Mouse (Mus musculus) layer of hippocampus, postnatal 36 days (tissue): Measurements from ENCODE around the gene Ntn5. TPM values are rescaled to one million over a fixed set of nuclear protein-coding genes. Genes with fewer than 3 reads are reported as not detected.

Experiments
- DNase-seq, 2 experiments: peaks; one replicate each; pipeline ENCODE4 v3.0.0; 2022
- total RNA-seq, 2 experiments: library from RNA; stranded (reverse); gene quantifications; 2 replicates each; pipeline ENCODE4 v1.2.3; 2021

The Ntn5 gene
- total RNA-seq, 2 experiments from 2014 or later = 5.5 to 6.0 TPM

GRCm38 (mm10) chr7:45730727-45731431 lies 47.1 kb downstream of the Ntn5 start:
- DNase-seq = no peak

GRCm38 (mm10) chr7:45733477-45733876 lies 49.7 kb downstream of the Ntn5 start:
- no peak for DNase-seq

GRCm38 (mm10) chr7:45739162-45739763 lies 55.4 kb downstream of the Ntn5 start:
- peak; percentile 70 to 81 for DNase-seq

GRCm38 (mm10) chr7:45739820-45740219 lies 56.0 kb downstream of the Ntn5 start:
- DNase-seq = no peak

GRCm38 (mm10) chr7:45741308-45741707 lies 57.5 kb downstream of the Ntn5 start:
- DNase-seq = no peak

- peak in 1 of 2 experiments; percentile 40 for DNase-seq
Measured at GRCm38 (mm10) chr7:45741777-45742176, 58.0 kb downstream of the Ntn5 start.

- DNase-seq = peak; percentile 84
Measured at GRCm38 (mm10) chr7:45742338-45742737, 58.5 kb downstream of the Ntn5 start.

Other genes starting within 250 kb of the Ntn5 start
- 10 to 100 TPM; 14.5 to 18.6 TPM for gene Gys1, start 249.2 kb upstream of the Ntn5 start, total RNA-seq
- gene Ruvbl2, start 245.9 kb upstream of the Ntn5 start, total RNA-seq = 10 to 100 TPM; 33.0 to 39.9 TPM
- 100 to 1,000 TPM; 187 to 197 TPM for gene Ftl1, start 224.1 kb upstream of the Ntn5 start, total RNA-seq
- gene Bax, start 217.1 kb upstream of the Ntn5 start, total RNA-seq = 10 to 100 TPM; 73.5 to 80.8 TPM
- not detected for gene Tulp2, start 202.1 kb upstream of the Ntn5 start, total RNA-seq
- gene Gm45808, start 197.2 kb upstream of the Ntn5 start, total RNA-seq = 1 to 10 TPM in 1 of 2 experiments, not detected in 1; 2.5 TPM
- gene Dhdh, start 195.2 kb upstream of the Ntn5 start, total RNA-seq = 1 to 10 TPM; 3.1 to 3.9 TPM
- 10 to 100 TPM; 94.0 to 98.0 TPM for gene Nucb1, start 173.6 kb upstream of the Ntn5 start, total RNA-seq
- gene Ppp1r15a, start 157.8 kb upstream of the Ntn5 start, total RNA-seq = 10 to 100 TPM; 17.4 to 20.0 TPM
- gene Plekha4, start 157.7 kb upstream of the Ntn5 start, total RNA-seq = under 1 TPM; 0.77 to 0.86 TPM
- gene Hsd17b14, start 129.1 kb upstream of the Ntn5 start, total RNA-seq = under 1 TPM in 1 of 2 experiments, not detected in 1; 0.28 TPM
- gene Bcat2, start 113.9 kb upstream of the Ntn5 start, total RNA-seq = 10 to 100 TPM; 23.5 to 29.9 TPM
- gene Fgf21, start 68.5 kb upstream of the Ntn5 start, total RNA-seq = not detected
- not detected for gene Fut1, start 66.7 kb upstream of the Ntn5 start, total RNA-seq
- gene Izumo1, start 62.2 kb upstream of the Ntn5 start, total RNA-seq = not detected
- 1 to 10 TPM; 6.1 to 6.6 TPM for gene Rasip1, start 56.5 kb upstream of the Ntn5 start, total RNA-seq
- 1 to 10 TPM; 2.3 to 2.8 TPM for gene Mamstr, start 44.0 kb upstream of the Ntn5 start, total RNA-seq
- gene Fut2, start 17.6 kb upstream of the Ntn5 start, total RNA-seq = under 1 TPM in 1 of 2 experiments, not detected in 1; 0.18 TPM
- 1 to 10 TPM; 2.0 to 2.7 TPM for gene Sec1, start 10.4 kb downstream of the Ntn5 start, total RNA-seq
- 100 to 1,000 TPM; 191 to 217 TPM for gene Car11, start 15.8 kb downstream of the Ntn5 start, total RNA-seq
- 10 to 100 TPM; 49.8 to 51.5 TPM for gene Dbp, start 21.1 kb downstream of the Ntn5 start, total RNA-seq
- gene Rpl18, start 31.4 kb downstream of the Ntn5 start, total RNA-seq = 100 to 1,000 TPM; 372 to 375 TPM
- 10 to 100 TPM; 36.6 to 37.2 TPM for gene Sphk2, start 34.0 kb downstream of the Ntn5 start, total RNA-seq
- under 1 TPM; 0.12 to 0.13 TPM for gene Fam83e, start 37.2 kb downstream of the Ntn5 start, total RNA-seq
- not detected for gene Spaca4, start 41.8 kb downstream of the Ntn5 start, total RNA-seq
- 100 to 1,000 TPM; 285 to 298 TPM for gene Lmtk3, start 99.7 kb downstream of the Ntn5 start, total RNA-seq
- 1 to 10 TPM; 6.3 to 7.0 TPM for gene Sult2b1, start 100.6 kb downstream of the Ntn5 start, total RNA-seq
- 100 to 1,000 TPM; 138 to 150 TPM for gene Cyth2, start 130.6 kb downstream of the Ntn5 start, total RNA-seq
- 1 to 10 TPM; 1.6 to 2.4 TPM for gene Kcnj14, start 140.8 kb downstream of the Ntn5 start, total RNA-seq
- 10 to 100 TPM; 19.9 to 22.6 TPM for gene Grwd1, start 146.9 kb downstream of the Ntn5 start, total RNA-seq
- gene Kdelr1, start 188.8 kb downstream of the Ntn5 start, total RNA-seq = 10 to 100 TPM; 72.4 to 74.2 TPM
- gene Grin2d, start 194.4 kb downstream of the Ntn5 start, total RNA-seq = 10 to 100 TPM; 10.9 to 11.4 TPM
- not detected for gene Syngr4, start 212.7 kb downstream of the Ntn5 start, total RNA-seq
- 10 to 100 TPM; 20.8 to 25.9 TPM for gene Tmem143, start 212.9 kb downstream of the Ntn5 start, total RNA-seq
- gene Emp3, start 237.4 kb downstream of the Ntn5 start, total RNA-seq = 1 to 10 TPM; 1.9 to 4.4 TPM
- 1 to 10 TPM; 3.0 TPM for gene Ccdc114, start 240.1 kb downstream of the Ntn5 start, total RNA-seq